Mouse (Mus musculus) megakaryocyte, embryonic 14.5 days (primary cell): Measurements from ENCODE around the gene Ugt1a6b.

Experiments used
- FLI1 ChIP-seq: IDR thresholded peaks from 2 replicates; pipeline ENCODE4 v1.6.1; 2012; ENCODE audit warnings: low read length, inconsistent platforms, mixed read lengths
- GATA1 ChIP-seq: IDR thresholded peaks from 3 replicates; pipeline ENCODE4 v1.6.1; 2012; ENCODE audit warnings: mixed read lengths, low read length, inconsistent platforms, borderline replicate concordance

- TF ChIP-seq GATA1 (no peak), FLI1 (no peak)
These were observed 124.4 kb downstream of the Ugt1a6b start for GRCm38 (mm10) chr1:88227482-88227881.
